In the genomic region with DNA sequence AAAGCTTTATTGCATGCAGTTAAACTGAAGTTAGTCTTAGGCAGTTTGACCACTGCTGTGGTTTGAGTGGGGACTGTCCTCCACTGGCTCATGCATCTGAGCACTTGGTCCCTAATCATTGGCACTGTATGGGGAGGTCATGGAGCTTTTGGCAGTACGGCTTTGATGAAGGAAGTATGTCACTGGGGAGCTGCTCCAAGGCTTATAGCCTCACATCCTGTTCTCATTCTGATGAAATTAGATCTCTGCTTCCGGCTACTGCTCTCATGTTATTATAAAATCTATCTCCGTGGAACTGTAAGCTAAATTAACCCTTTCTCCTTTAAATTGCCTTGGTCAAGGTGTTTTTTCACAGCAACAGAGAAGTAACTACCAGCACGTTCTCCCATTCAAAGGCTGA, we compare ENCODE assay signal across 20 mouse cellular contexts. TPM values are rescaled to one million over a fixed set of nuclear protein-coding genes. Genes with fewer than 3 reads are reported as not detected.
DNase-seq lines count a peak whose midpoint lies in the region; ATAC-seq and TF ChIP-seq lines count a peak whose summit lies in the region.
"Had no signal": no experiment of that assay in that cellular context is flagged by ENCODE, and none has a peak within 500 bp of the region (broad histone marks: within the 10 kb centered on the region; RNA-seq: fewer than 3 reads in every experiment).

No protein-coding gene starts in this region.

- H3K27ac ChIP-seq in heart, embryonic 12.5 days (ENCODE audit: poor library complexity, severe bottlenecking): no peak overlapping the region
- H3K27ac ChIP-seq in bone marrow macrophage, adult 2 months (ENCODE audit: insufficient read depth, low read depth, low read length): peak overlapping the region; percentile 7; the same call in 1 of the 2 replicates
- H3K27ac ChIP-seq in macrophage: peak overlapping the region; percentile 51
- H3K27ac ChIP-seq: forebrain, embryonic 15.5 days; heart, adult 2 months; hindbrain, embryonic 10.5 days; hindbrain, embryonic 14.5 days had no signal

- no peak for ATAC-seq in heart, embryonic 12.5 days (ENCODE audit: insufficient number of reproducible peaks, low FRiP score)
- ATAC-seq: activated CD4-positive, CD25-positive, alpha-beta regulatory T cell, adult 4 months; forebrain, embryonic 15.5 days had no signal

- H3K4me2 ChIP-seq in heart, embryonic 12.5 days: no peak overlapping the region
- H3K4me2 ChIP-seq: forebrain, embryonic 15.5 days; heart, embryonic 11.5 days; hindbrain, embryonic 14.5 days had no signal

- H3K9ac ChIP-seq in heart, embryonic 12.5 days: no peak overlapping the region
- H3K9ac ChIP-seq: forebrain, embryonic 15.5 days; hindbrain, embryonic 14.5 days had no signal

- no peak for TF ChIP-seq CTCF in bone marrow macrophage, adult 2 months (IDR thresholded peaks at IDR 0.05; ENCODE audit: low read depth, low read length)

- 71% methylated on average over 4 of the region's 4 CpGs for WGBS in heart, embryonic 12.5 days
- 55% methylated on average over 4 of the region's 4 CpGs for WGBS in macrophage (ENCODE audit: missing documents)

- no peaks in the 10 kb centered on the region for H3K79me2 ChIP-seq in macrophage (ENCODE audit: inconsistent target)

- DNase-seq in heart, adult 11 months: peak; percentile 46
- no peak for DNase-seq in thymus, postnatal 25 days
- no peak for DNase-seq in spleen, adult 12 weeks (ENCODE audit: low spot score)
- DNase-seq in retina, postnatal 1 day: no peak
- DNase-seq: adrenal gland, adult 8-10 months; cerebellum, adult 11-12 months; cerebellum, adult 9-10 months; cerebellum, postnatal 25 days; gastrocnemius, postnatal 36 days had no signal

- no peak for TF ChIP-seq POLR2A in bone marrow macrophage, adult 2 months (IDR thresholded peaks at IDR 0.05; ENCODE audit: borderline replicate concordance, low read depth, low read length)

- peaks cover 10% of the 10 kb centered on the region for H3K4me1 ChIP-seq in heart, embryonic 12.5 days (replicated peaks)
- H3K4me1 ChIP-seq in bone marrow macrophage, adult 2 months (ENCODE audit: control insufficient read depth, insufficient read depth, low read length): peaks cover 11% of the 10 kb centered on the region
- H3K4me1 ChIP-seq: forebrain, embryonic 15.5 days; hindbrain, embryonic 10.5 days had no signal

- no peak overlapping the region for H3K4me3 ChIP-seq in heart, embryonic 12.5 days
- H3K4me3 ChIP-seq in bone marrow macrophage, adult 2 months (ENCODE audit: insufficient read depth, low read length): no peak overlapping the region
- no peak overlapping the region for H3K4me3 ChIP-seq in macrophage (ENCODE audit: inconsistent target)
- H3K4me3 ChIP-seq: forebrain, embryonic 15.5 days; heart, adult 2 months; hindbrain, embryonic 10.5 days had no signal

- H3K36me3 ChIP-seq in heart, embryonic 12.5 days: no peaks in the 10 kb centered on the region
- H3K36me3 ChIP-seq in macrophage (ENCODE audit: inconsistent target): no peaks in the 10 kb centered on the region
- H3K36me3 ChIP-seq: forebrain, embryonic 15.5 days; hindbrain, embryonic 10.5 days had no signal

- no peaks in the 10 kb centered on the region for H3K9me3 ChIP-seq in heart, embryonic 12.5 days (replicated peaks)
- H3K9me3 ChIP-seq: forebrain, embryonic 15.5 days; hindbrain, embryonic 10.5 days had no signal

- no peaks in the 10 kb centered on the region for H3K27me3 ChIP-seq in heart, embryonic 12.5 days (replicated peaks)
- H3K27me3 ChIP-seq: CH12.LX; forebrain, embryonic 15.5 days; Patski had no signal

RNA-seq across cellular contexts. Expression of a gene that starts 25.7 kb away (rescaled TPM):
- polyA plus RNA-seq in heart, embryonic 12.5 days (2016; fragmentation: Nextera tagmentation; extraction: Ambion mirVana): 2.0 and 2.3 TPM in 2 replicates
- 15.9 and 18.0 TPM in 2 replicates for polyA plus RNA-seq in bone marrow macrophage, adult 2 months (2012; ENCODE audit: insufficient read depth, insufficient read length, missing spikeins)
- total RNA-seq in macrophage (2018; cell fraction: chromatin; rRNA removed): 100 to 1,000 TPM in 9 of 26 experiments, 10 to 100 TPM in 17; 27.4 to 263 (median 93.3) TPM
- total RNA-seq in macrophage (2018; cell fraction: cytosol; rRNA removed): 10 to 100 TPM; 21.1 to 83.6 (median 33.9) TPM
- total RNA-seq in macrophage (2018; cell fraction: nucleus; rRNA removed): 100 to 1,000 TPM in 5 of 26 experiments, 10 to 100 TPM in 21; 25.7 to 238 (median 78.2) TPM
- 21.2 to 22.6 TPM (median 22.2 TPM) in 3 replicates for polyA plus RNA-seq in macrophage (2018)
